Mouse (Mus musculus) limb, embryonic 11.5 days (tissue): ENCODE results near the gene Fam213b. TPM values are rescaled to one million over a fixed set of nuclear protein-coding genes. Genes with fewer than 3 reads are reported as not detected.

Experiments used
- ATAC-seq: fragments of 200-750 bp; cut with Nextera tagmentation; 2 replicates; pipeline ENCODE4 v1.8.0; 2017; ENCODE audit warnings: low read depth; ENCODE audit not compliant: insufficient number of reproducible peaks, low FRiP score, low TSS enrichment
- DNase-seq: peaks from one replicate; pipeline ENCODE4 v3.0.0-alpha.2; 2015; ENCODE audit warnings: low spot score
- H3K27ac ChIP-seq: fragments of 300-500 bp; sonication (generic); replicated peaks from 2 replicates; pipeline ENCODE4 v1.5.1; 2014; ENCODE audit warnings: low read depth, mild to moderate bottlenecking, low read length
- H3K27me3 ChIP-seq: fragments of 300-500 bp; sonication (generic); 2 replicates; pipeline ENCODE4 v1.6.1; 2014; ENCODE audit warnings: mild to moderate bottlenecking, low read length, mixed read lengths; ENCODE audit not compliant: control insufficient read depth, insufficient read depth
- H3K36me3 ChIP-seq: fragments of 300-500 bp; sonication (generic); 2 replicates; pipeline ENCODE4 v1.6.1; 2014; ENCODE audit warnings: mild to moderate bottlenecking, low read length, moderate library complexity, mixed read lengths; ENCODE audit not compliant: control insufficient read depth, insufficient read depth
- H3K4me1 ChIP-seq: fragments of 300-500 bp; sonication (generic); 2 replicates; pipeline ENCODE4 v1.6.1; 2014; ENCODE audit warnings: low read length, mixed read lengths; ENCODE audit not compliant: control insufficient read depth, insufficient read depth
- H3K4me2 ChIP-seq: fragments of 300-500 bp; sonication (generic); 2 replicates; pipeline ENCODE4 v1.6.1; 2014; ENCODE audit warnings: low read depth, mild to moderate bottlenecking, moderate library complexity; ENCODE audit not compliant: severe bottlenecking
- H3K4me3 ChIP-seq: fragments of 300-500 bp; sonication (generic); 2 replicates; pipeline ENCODE4 v1.5.1; 2014; ENCODE audit warnings: low read depth, low read length
- H3K9ac ChIP-seq: fragments of 300-500 bp; sonication (generic); 2 replicates; pipeline ENCODE4 v1.6.1; 2014; ENCODE audit warnings: mild to moderate bottlenecking, low read length
- H3K9me3 ChIP-seq: fragments of 300-500 bp; sonication (generic); 2 replicates; pipeline ENCODE4 v1.6.1; 2016; ENCODE audit warnings: low read length; ENCODE audit not compliant: control insufficient read depth
- WGBS: fragments of 180-500 bp; shearing (Covaris S2); extraction: QIAGEN DNeasy Blood & Tissue Kit; methylation state at CpG from one replicate; pipeline ENCODE4 v1.1.7; 2014; 5-methylcytosine and 5-hydroxymethylcytosine counted together
- polyA plus RNA-seq: library from polyadenylated mRNA; unstranded; fragments of >200 nt; fragmentation: Nextera tagmentation; extraction: Ambion mirVana; gene quantifications from 2 replicates; pipeline ENCODE4 v1.2.1, GENCODE M21; 2014

Gene Fam213b
- polyA plus RNA-seq, 1 experiment from 2014 or later, result 41.9 TPM

DNA sequence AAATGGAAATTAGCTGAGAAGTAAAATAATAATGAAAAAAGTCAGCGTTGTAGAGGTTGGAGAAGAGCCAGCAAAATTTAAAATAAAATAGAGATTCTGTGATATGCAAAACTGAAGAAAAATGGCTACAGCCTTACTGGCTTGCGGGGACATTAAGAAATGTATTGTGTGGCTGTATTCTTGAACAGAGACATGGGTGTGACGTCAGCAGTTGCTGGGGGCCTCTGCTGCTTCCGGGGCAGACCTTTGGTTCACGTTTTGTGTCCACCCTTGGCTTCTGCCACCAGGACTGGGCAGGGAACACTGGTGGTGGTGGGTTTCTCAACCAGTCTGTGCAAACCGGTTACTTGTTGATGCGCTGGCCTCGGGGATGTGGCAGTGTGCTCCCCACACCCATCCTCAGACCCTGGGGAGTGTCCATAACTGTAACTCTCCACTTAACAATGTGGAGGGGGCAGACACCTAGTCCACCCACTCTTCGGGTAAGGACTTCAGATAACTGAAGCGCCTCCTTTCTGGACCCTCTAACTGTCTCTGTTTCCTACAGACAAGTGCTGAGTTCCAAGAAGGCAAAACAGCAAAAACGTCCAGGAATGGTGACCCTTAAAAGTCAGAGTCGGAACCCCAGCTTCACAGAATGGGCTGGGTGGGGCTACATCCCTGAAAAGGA lies 44.1 kb downstream of the Fam213b start:
- Histone ChIP-seq H3K4me2 (no peak overlapping the region), H3K9me3 (no peaks in the 10 kb centered on the region), H3K4me3 (no peak overlapping the region), H3K27me3 (peaks cover 20% of the 10 kb centered on the region), H3K27ac (no peak overlapping the region), H3K36me3 (no peaks in the 10 kb centered on the region), H3K4me1 (peaks cover 8% of the 10 kb centered on the region; the same call in 1 of the 2 replicates), H3K9ac (no peak overlapping the region)
- DNase-seq, result no peak
- WGBS, result 63% methylated on average over 12 of the region's 12 CpGs
- ATAC-seq, result no peak

DNA sequence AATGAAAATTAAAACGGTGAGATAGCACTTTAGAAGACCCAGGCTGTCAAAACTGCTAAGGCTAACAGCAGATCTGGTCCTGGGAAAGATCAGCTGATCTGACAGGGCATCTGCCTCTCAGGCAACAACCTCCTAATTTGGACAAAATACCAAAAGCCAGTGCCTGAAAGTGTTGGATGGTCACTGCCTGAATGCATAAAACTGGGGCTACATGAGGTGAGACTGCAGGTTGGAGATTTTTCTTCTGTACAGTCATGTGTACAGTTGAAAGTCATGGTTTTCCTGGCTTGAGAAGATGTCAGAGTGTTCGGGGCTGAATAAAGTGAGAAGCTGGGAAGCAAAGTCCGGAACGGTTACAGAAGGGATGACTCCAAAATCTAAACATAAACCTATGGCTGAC lies 45.1 kb downstream of the Fam213b start:
- Histone ChIP-seq H3K4me1 (peaks cover 8% of the 10 kb centered on the region; the same call in 1 of the 2 replicates), H3K4me2 (no peak overlapping the region), H3K27ac (no peak overlapping the region), H3K4me3 (no peak overlapping the region), H3K36me3 (no peaks in the 10 kb centered on the region), H3K9me3 (no peaks in the 10 kb centered on the region), H3K9ac (no peak overlapping the region), H3K27me3 (peaks cover 20% of the 10 kb centered on the region)
- ATAC-seq (no peak), DNase-seq (no peak)
- WGBS, result 79% methylated on average over 4 of the region's 4 CpGs

DNA sequence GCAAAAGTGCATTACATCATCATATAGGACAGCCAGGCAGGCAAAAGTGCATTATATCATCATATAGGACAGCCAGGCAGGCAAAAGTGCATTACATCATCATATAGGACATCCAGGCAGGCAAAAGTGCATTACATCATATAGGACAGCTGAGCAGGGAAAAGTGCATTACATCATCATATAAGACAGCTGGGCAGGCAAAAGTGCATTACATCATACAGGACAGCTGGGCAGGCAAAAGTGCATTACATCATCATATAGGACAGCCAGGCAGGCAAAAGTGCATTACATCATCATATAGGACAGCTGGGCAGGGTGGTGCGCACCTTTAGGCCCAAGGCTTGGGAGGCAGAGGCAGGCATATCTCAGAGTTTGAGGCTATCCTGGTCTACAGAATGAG lies 46.2 kb downstream of the Fam213b start:
- H3K27me3 ChIP-seq, result peaks cover 20% of the 10 kb centered on the region
- H3K4me3 ChIP-seq, result no peak overlapping the region
- H3K27ac ChIP-seq, result no peak overlapping the region

More for the DNA sequence above, 46.2 kb downstream of the Fam213b start:
- DNase-seq (no peak), ATAC-seq (no peak)
- no peaks in the 10 kb centered on the region for H3K36me3 ChIP-seq
- H3K4me1 ChIP-seq, result peaks cover 8% of the 10 kb centered on the region; the same call in 1 of the 2 replicates
- no peak overlapping the region for H3K4me2 ChIP-seq
- H3K9me3 ChIP-seq, result no peaks in the 10 kb centered on the region
- WGBS, result 96% methylated on average over 1 of the region's 1 CpGs
- no peak overlapping the region for H3K9ac ChIP-seq

Other genes starting within 250 kb of the Fam213b start
- gene Actrt2, start 231.3 kb downstream of the Fam213b start, polyA plus RNA-seq, result not detected in 2 replicates
- 0.10 and 0.32 TPM in 2 replicates for gene Ttc34, start 61.7 kb downstream of the Fam213b start, polyA plus RNA-seq
- not detected in 2 replicates for gene Mmel1, start 29.6 kb downstream of the Fam213b start, polyA plus RNA-seq
- gene Tnfrsf14, start 29.4 kb upstream of the Fam213b start, polyA plus RNA-seq, result 0.77 and 1.3 TPM in 2 replicates
- 0.49 and 0.60 TPM in 2 replicates for gene Hes5, start 61.8 kb upstream of the Fam213b start, polyA plus RNA-seq
- 50.0 and 51.4 TPM in 2 replicates for gene Pank4, start 65.0 kb upstream of the Fam213b start, polyA plus RNA-seq
- 1.0 and 1.2 TPM in 2 replicates for gene Plch2, start 157.6 kb upstream of the Fam213b start, polyA plus RNA-seq
- 6.5 and 8.5 TPM in 2 replicates for gene Pex10, start 167.9 kb upstream of the Fam213b start, polyA plus RNA-seq
- gene Rer1, start 187.2 kb upstream of the Fam213b start, polyA plus RNA-seq, result 137 and 149 TPM in 2 replicates
- gene Morn1, start 187.4 kb upstream of the Fam213b start, polyA plus RNA-seq, result 3.5 and 4.5 TPM in 2 replicates